Mouse (Mus musculus): ENCODE measurements at regions not wholly inside any gene's neighbourhood (a gene's known extent, or its start where the extent isn't known, plus 50 kb on each side); places are given as distances from the start of the nearest gene placed in this dataset.

GRCm38 (mm10) chr10:42131798-42132197 lies 113.6 kb upstream of the Armc2 start:
- no peak for DNase-seq (ENCODE audit: low spot score)

DNA sequence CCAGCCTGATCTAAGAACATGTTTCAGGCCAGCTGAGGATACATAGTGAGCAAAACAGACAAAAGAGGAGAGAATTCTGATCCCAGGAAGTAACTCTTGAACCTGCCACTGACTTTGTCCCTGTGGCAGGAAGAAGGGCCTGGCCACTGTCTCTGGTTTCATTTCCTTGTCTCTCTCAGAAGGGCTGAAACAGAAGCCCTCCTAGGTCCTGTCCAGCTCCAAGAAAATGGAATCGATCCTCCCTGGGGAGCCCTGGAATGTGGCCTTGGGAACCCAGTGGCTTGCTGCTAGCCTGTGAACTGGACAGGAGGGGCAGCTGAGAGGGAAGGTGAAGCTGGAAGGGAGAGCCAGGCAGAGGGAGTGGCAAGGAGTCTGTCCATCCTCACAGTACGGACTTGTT lies 113.1 kb upstream of the Armc2 start:
- no peak for DNase-seq (ENCODE audit: low spot score)

DNA sequence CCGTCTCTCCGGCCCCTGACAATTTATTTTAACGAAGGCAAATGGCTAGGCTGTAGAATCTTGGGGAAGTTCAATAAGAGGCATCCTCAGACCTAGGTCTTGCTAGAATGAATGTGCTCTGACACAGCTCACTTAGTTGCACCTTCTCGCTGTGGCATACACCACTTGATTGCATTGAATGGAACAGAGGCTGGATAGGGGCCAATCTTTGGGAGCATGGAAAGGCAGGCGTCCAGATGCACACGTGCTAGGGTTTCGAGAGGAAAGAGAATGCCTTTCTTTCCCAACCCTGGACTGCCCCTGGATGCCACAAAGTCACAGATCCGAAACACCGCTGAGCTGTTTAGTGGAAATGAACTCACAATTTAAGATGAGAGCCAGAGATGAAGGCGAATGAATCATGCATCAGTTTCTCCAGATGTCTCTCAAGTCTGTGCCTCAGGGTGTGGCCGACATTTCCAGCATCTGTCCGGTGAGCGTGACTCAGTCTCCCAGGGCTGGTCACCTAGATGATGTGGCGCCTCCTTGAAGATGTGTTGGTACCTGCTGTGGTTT lies 109.7 kb upstream of the Armc2 start:
- DNase-seq (ENCODE audit: low spot score), result no peak

DNA sequence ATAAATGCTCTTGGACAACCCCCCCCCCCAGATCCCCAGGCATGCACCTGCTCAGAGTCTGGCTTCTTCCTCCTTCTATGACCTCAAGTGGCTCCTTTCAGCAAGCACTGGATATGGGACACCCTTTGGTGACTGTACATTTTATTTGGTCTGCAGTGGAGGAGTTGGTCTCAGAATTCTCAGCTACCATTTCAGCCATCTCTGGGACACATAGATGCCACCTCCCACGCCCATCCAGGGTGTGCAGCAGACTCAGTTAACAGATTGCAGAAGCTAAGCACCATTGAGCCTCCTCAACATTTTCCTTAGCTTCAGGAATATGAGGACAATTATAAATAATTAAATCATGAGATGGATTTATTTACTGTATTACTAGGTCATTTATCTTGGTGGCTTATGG lies 108.6 kb upstream of the Armc2 start:
- DNase-seq (ENCODE audit: low spot score), result no peak

- no peak for DNase-seq (ENCODE audit: low spot score)
These were observed 104.8 kb upstream of the Armc2 start for GRCm38 (mm10) chr10:42122768-42123635.

- DNase-seq (ENCODE audit: low spot score), result no peak
These were observed 103.7 kb upstream of the Armc2 start for GRCm38 (mm10) chr10:42121984-42122383.

GRCm38 (mm10) chr10:42119326-42119725 lies 101.1 kb upstream of the Armc2 start:
- no peak for DNase-seq (ENCODE audit: low spot score)

GRCm38 (mm10) chr10:42118361-42119188 lies 100.3 kb upstream of the Armc2 start:
- DNase-seq (ENCODE audit: low spot score), result no peak

DNA sequence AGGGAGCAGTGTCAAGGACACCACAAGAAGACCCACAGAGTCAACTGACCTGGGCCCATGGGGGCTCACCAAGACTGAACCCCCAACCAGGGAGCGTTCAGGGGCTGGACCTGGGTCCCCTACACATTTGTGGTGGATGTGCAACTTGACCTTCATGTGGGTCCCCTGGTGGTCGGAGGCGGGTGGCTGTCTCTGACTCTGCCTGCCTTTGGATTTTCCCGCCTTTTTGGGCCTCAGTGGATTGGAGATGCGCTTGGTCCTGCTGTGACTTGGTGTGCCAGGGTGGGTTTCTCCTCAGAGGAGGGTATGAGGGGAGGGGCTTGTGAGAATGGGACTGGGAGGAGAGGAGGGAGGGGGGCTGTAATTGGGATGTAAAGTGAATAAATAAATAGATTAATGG lies 99.3 kb upstream of the Armc2 start:
- DNase-seq (ENCODE audit: low spot score), result no peak

- no peak for DNase-seq (ENCODE audit: low spot score)
These were observed 97.7 kb upstream of the Armc2 start for GRCm38 (mm10) chr10:42115920-42116298.

DNA sequence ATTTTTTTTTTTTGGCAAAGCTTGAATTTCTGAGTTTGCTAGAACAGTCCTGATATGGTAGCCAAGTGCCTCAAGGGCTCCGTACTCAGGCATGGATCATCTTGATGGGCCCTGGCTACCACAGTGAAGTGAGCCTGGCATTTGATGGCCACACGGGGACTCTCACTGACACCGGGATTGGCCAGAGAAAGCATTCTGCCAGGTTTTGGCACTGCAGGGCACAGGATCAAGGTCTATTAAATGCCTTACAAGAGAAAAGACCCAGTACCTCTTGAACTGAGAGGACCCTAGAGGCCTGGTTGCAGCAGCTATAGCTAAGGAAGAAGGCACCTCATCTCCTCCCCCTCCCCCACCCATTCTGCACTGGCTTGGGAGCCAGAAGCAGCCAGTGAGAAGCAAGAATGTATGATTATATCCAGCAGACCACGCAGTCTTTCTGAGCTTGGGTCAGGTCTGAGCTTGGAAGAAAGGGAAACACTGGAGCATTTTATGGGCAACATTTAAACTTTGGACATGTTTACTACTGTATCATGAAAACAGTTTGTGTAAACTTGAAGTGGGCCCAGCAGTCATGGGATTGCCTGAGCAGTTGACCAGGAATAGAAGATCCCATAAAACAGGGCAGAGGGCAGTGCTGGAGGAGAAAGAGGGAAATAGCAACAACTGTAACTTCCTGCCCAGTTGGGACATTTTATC lies 97.1 kb upstream of the Armc2 start:
- DNase-seq (ENCODE audit: low spot score), result no peak

GRCm38 (mm10) chr10:42110704-42111103 lies 92.5 kb upstream of the Armc2 start:
- no peak for DNase-seq (ENCODE audit: low spot score)

DNA sequence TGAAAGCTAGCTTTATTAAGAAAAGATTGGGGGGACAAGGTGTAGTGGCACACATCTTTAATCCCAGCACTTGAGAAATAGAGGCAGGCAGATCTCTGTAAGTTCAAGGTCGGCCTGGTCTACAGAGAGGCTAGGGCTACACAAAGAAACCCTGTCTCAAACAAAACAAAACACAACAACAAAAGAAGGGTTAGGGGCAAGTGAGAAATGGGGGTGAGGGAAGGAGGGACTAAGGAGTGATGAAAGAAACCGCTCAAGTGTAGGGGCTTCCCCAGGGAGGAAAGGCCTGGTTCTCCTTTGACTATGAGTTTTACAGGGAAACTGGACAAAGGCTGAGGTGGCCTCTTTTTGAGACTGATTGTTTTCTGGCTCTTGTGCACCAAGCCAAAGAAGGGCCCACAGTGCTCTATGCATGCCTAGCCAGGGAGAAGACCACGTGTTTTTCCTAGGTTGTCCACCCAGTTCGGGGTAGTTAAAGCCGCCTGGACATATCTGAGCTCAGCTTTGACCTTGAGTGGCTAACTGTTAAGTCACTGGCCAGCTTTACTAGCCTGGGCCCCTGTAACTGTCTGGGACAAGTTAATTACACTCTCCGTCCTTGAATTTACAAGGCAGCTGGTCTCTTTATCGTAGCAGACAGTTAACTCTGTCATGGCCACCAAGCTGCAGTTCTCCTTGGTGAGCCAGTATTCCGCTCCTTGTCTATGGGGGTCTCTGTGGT lies 90.2 kb upstream of the Armc2 start:
- DNase-seq (ENCODE audit: low spot score), result no peak

DNA sequence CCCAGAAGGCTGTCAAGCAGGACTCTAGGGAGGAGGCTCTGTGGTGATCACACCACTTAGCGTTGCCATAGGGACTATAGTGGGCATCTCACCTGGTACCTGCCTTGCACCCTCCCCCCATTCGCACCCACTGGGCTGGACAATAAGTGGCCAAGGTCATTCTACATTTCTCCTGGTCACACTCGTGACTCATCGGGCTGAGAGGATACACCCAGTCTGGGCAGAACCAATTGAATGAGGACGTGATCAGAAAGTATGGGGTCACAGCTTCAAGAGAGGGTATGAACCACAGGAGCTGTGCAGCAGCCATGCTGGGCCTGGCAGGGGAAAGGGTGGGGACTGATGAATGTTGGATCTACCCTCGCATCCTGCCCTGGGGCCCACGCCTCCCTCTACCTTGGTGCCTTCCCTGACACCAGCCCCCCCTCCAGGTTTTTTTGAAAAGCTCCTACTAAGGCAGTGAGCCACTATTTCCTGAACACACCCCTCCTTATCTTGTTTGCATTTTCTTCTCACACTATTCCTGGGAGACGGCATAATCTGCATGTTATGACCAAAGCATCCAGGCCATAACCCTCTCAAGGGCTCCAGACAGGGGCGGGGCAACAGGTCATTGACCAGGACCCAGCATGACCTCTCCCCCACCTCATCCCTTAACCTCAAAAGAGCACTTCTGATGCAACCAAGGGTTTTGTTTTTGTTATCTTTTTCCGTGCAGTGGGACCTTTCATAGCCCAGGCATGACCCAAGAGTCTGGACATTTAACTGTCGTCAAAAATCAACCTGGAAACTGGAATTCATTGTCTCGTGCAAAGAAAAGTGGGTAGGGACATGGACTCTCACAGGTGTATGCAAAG lies 89.4 kb upstream of the Armc2 start:
- no peak for DNase-seq (ENCODE audit: low spot score)

DNA sequence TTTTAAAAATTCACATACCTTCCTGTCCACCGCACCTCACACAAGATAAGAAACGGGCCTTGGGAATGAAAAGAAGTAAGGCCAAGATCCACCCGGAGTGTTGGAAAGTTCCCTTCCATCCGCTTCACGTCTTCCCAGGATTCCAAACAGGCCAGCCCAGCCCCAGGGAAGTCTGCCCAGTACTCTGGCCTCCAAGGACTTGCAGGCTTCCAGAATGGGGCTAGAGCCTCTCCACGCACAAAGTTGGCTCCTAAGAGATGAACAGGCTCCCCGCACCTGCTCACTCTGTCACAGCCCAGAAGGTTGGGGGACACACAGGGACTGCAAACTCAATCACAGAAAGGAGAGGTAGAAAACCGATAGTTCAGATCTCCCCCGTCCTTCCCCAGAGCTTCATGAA lies 88.4 kb upstream of the Armc2 start:
- DNase-seq (ENCODE audit: low spot score), result no peak

DNA sequence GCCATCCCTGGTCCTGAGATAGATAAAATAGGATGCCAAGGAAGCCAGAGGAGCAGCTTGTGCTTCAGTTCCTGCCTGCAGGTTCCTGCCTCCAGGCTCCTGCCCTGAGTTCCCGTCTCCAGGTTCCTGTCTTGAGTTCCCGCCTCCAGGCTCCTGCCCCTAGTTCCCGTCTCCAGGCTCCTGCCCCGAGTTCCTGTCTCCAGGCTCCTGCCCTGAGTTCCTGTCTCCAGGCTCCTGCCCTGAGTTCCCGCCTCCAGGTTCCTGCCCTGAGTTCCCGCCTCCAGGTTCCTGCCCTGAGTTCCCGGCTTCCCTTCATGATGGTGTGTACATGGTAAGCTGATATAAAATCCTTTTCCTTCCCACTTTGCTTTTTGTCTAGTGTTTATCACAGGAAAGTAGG lies 86.8 kb upstream of the Armc2 start:
- DNase-seq (ENCODE audit: low spot score), result no peak

- DNase-seq (ENCODE audit: low spot score), result no peak
These were observed 84.1 kb upstream of the Armc2 start for GRCm38 (mm10) chr10:42102320-42102719.

DNA sequence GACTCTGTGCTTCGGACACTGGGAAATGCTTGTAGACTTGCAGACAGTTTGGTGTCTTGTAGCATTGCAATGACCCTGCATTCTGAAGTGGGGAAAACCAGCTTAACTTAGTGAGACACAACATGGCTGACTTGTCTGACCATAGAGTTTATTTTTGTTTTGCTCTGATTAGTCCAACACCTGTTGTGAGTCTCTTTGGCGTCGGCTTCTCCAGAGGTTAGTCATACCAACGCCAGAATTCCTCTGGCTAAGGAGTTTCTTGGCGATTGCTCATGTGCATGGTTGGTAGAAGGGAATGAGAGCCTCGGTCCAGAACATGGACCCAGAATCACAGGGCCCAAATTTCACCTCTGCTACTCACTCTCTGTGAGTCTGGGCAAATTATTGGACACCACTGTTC lies 82.9 kb upstream of the Armc2 start:
- DNase-seq (ENCODE audit: low spot score), result no peak

GRCm38 (mm10) chr10:42096924-42097323 lies 78.7 kb upstream of the Armc2 start:
- DNase-seq (ENCODE audit: low spot score), result no peak

- DNase-seq (ENCODE audit: low spot score), result no peak
These were observed 77.7 kb upstream of the Armc2 start for GRCm38 (mm10) chr10:42095986-42096385.

Data from ovary, postnatal 14 days (tissue).